ENCODE assay signal across 16 mouse cellular contexts in the genomic region with DNA sequence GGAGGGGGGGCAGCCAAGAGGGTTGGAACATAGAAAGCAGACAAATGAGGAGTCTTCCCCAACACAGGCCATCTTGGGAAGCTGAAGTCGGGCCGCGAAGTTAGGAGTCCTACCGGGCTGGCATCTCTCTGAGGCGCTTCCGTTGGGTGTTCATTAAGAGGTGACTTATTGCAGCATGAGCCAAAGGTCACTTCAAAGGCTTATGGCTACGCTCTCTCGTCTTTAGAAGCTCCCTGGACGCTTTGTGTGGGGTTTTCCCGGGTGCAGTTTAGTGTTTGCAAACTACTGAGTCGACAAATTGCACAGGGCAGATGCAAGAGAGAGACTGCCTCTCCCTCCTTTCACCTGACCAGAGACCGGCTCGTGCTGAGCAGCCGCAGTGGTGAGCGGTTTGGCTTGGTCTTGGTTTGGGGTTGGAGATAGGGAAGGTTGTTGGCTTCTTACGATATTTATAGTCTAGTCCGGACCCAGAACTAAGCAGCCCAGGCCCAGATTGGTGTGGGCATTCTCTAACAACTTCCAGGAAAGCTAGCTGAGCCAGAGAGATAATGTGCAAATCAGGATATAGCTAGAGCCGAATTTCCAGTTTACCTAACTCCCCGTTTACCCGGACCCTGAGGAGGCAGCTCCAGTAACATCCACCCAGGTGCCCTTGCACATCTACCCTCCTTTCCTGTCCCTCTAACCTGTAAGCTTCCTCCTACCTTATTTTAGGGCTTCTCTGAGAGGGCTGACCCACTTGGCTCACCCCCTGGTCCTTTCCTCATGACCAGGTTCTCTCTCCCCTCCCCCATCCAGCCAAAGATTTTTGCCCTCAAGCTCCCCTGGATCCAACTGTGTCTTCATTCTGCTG. TPM values are rescaled to one million over a fixed set of nuclear protein-coding genes. Genes with fewer than 3 reads are reported as not detected.
DNase-seq lines count a peak whose midpoint lies in the region; ATAC-seq and TF ChIP-seq lines count a peak whose summit lies in the region.
"Had no signal": no experiment of that assay in that cellular context is flagged by ENCODE, and none has a peak within 500 bp of the region (broad histone marks: within the 10 kb centered on the region; RNA-seq: fewer than 3 reads in every experiment).

No protein-coding gene starts in this region.

- WGBS in hindbrain, postnatal 0 days: 3% methylated on average over 20 of the region's 20 CpGs

- no peaks in the 10 kb centered on the region for H3K9me3 ChIP-seq in hindbrain, postnatal 0 days (ENCODE audit: low read length)
- H3K9me3 ChIP-seq: G1E; limb, embryonic 12.5 days had no signal

- H3K4me3 ChIP-seq in hindbrain, postnatal 0 days (ENCODE audit: low read length): peak overlapping the region; percentile 33
- H3K4me3 ChIP-seq: limb, embryonic 12.5 days had no signal

- H3K4me2 ChIP-seq in hindbrain, postnatal 0 days (ENCODE audit: low read depth, low read length): peak overlapping the region; percentile 49
- H3K4me2 ChIP-seq: lung, embryonic 14.5 days had no signal

- no peaks in the 10 kb centered on the region for H3K4me1 ChIP-seq in hindbrain, postnatal 0 days (ENCODE audit: insufficient read depth, low read length)

- no peak for TF ChIP-seq CTCF in hindbrain, postnatal 0 days (IDR thresholded peaks at IDR 0.05; ENCODE audit: low read depth)

- H3K36me3 ChIP-seq in hindbrain, postnatal 0 days (ENCODE audit: insufficient read depth, low read length): no peaks in the 10 kb centered on the region
- H3K36me3 ChIP-seq: G1E; limb, embryonic 12.5 days had no signal

- peaks cover 66% of the 10 kb centered on the region for H3K27me3 ChIP-seq in hindbrain, postnatal 0 days (ENCODE audit: insufficient read depth, low read length)

- peak; percentile 5 to 11 for DNase-seq in cerebellum, postnatal 10 days
- no peak for DNase-seq in cerebellum, adult 9-10 months
- peak; percentile 87 for DNase-seq in embryo, embryonic 10.5 days (ENCODE audit: low spot score)
- peak; percentile 39 for DNase-seq in hindbrain, postnatal 0 days (ENCODE audit: low spot score)
- DNase-seq in neural tube, embryonic 10.5 days (ENCODE audit: extremely low spot score, low spot score): peak; percentile 78
- DNase-seq in frontal cortex, adult 2 months (ENCODE audit: extremely low spot score in 1 of 2, low spot score in 1 of 2): no peak
- no peak for DNase-seq in layer of hippocampus, postnatal 10 days (ENCODE audit: low spot score in 2 of 2)
- DNase-seq in c-Kit-positive CD71-positive TER-119-positive erythroid progenitor cells, embryonic 14.5 days (ENCODE audit: low spot score): no peak
- DNase-seq: heart, adult 18-20 months; layer of hippocampus, adult 9-11 months; lung, embryonic 14.5 days had no signal

- ATAC-seq in hindbrain, postnatal 0 days: no peak
- ATAC-seq: forebrain, embryonic 16.5 days had no signal

- peak overlapping the region; percentile 84 for H3K27ac ChIP-seq in hindbrain, postnatal 0 days
- H3K27ac ChIP-seq: limb, embryonic 12.5 days had no signal

- H3K9ac ChIP-seq in hindbrain, postnatal 0 days (replicated peaks; ENCODE audit: low read length): peak overlapping the region; percentile 53
- H3K9ac ChIP-seq: limb, embryonic 12.5 days; lung, embryonic 14.5 days had no signal

RNA-seq across cellular contexts. Expression of a gene that starts 12.3 kb away (rescaled TPM):
- total RNA-seq in hindbrain, postnatal 0 days (2014; rRNA removed): 1.3 and 3.5 TPM in 2 replicates
- polyA plus RNA-seq in hindbrain, postnatal 0 days (2015; fragmentation: Nextera tagmentation; extraction: Ambion mirVana): 0.37 and 0.70 TPM in 2 replicates
- 0.04 TPM in 1 of 2 replicates, not detected in the other for polyA plus RNA-seq in frontal cortex, adult 2 months (2012; rRNA removed)
- total RNA-seq in layer of hippocampus, postnatal 10 days (2021): not detected
- total RNA-seq: heart, adult 18-20 months; heart, postnatal 25 days had no signal
- polyA plus RNA-seq: forebrain, embryonic 16.5 days; lung, embryonic 14.5 days; midbrain, embryonic 14.5 days had no signal

RNA-seq across cellular contexts. Expression of a gene that starts 23.9 kb away (rescaled TPM):
- total RNA-seq in hindbrain, postnatal 0 days (2014; rRNA removed): 0.26 and 1.7 TPM in 2 replicates
- polyA plus RNA-seq in hindbrain, postnatal 0 days (2015; fragmentation: Nextera tagmentation; extraction: Ambion mirVana): 0.43 and 0.46 TPM in 2 replicates
- 0.08 and 0.13 TPM in 2 replicates for polyA plus RNA-seq in frontal cortex, adult 2 months (2012; rRNA removed)
- total RNA-seq in layer of hippocampus, postnatal 10 days (2021): not detected
- total RNA-seq: heart, adult 18-20 months; heart, postnatal 25 days had no signal
- polyA plus RNA-seq: forebrain, embryonic 16.5 days; G1E; midbrain, embryonic 14.5 days had no signal

RNA-seq across cellular contexts. Expression of a gene that starts 27.1 kb away (rescaled TPM):
- total RNA-seq in hindbrain, postnatal 0 days (2014; rRNA removed): 13.9 and 18.1 TPM in 2 replicates
- polyA plus RNA-seq in hindbrain, postnatal 0 days (2015; fragmentation: Nextera tagmentation; extraction: Ambion mirVana): 1.6 and 1.9 TPM in 2 replicates
- not detected in 2 replicates for polyA plus RNA-seq in frontal cortex, adult 2 months (2012; rRNA removed)
- not detected for total RNA-seq in layer of hippocampus, postnatal 10 days (2021)
- polyA plus RNA-seq: forebrain, embryonic 16.5 days; lung, embryonic 14.5 days; midbrain, embryonic 14.5 days had no signal

RNA-seq across cellular contexts. Expression of a gene that starts 27.1 kb away (rescaled TPM):
- total RNA-seq in hindbrain, postnatal 0 days (2014; rRNA removed): 31.3 and 36.8 TPM in 2 replicates
- polyA plus RNA-seq in hindbrain, postnatal 0 days (2015; fragmentation: Nextera tagmentation; extraction: Ambion mirVana): 25.2 and 26.3 TPM in 2 replicates
- polyA plus RNA-seq in frontal cortex, adult 2 months (2012; rRNA removed): not detected in 2 replicates
- not detected for total RNA-seq in layer of hippocampus, postnatal 10 days (2021)
- total RNA-seq: heart, adult 18-20 months; heart, postnatal 25 days had no signal
- polyA plus RNA-seq: forebrain, embryonic 16.5 days; lung, embryonic 14.5 days; midbrain, embryonic 14.5 days had no signal

RNA-seq across cellular contexts. Expression of a gene that starts 34.4 kb away (rescaled TPM):
- 0.37 and 9.2 TPM in 2 replicates for total RNA-seq in hindbrain, postnatal 0 days (2014; rRNA removed)
- polyA plus RNA-seq in hindbrain, postnatal 0 days (2015; fragmentation: Nextera tagmentation; extraction: Ambion mirVana): 0.21 TPM in 1 of 2 replicates, not detected in the other
- polyA plus RNA-seq in frontal cortex, adult 2 months (2012; rRNA removed): 0.04 and 0.06 TPM in 2 replicates
- total RNA-seq in layer of hippocampus, postnatal 10 days (2021): under 1 TPM in 1 of 2 experiments, not detected in 1; 0.23 TPM
- total RNA-seq: G1E had no signal
- polyA plus RNA-seq: forebrain, embryonic 16.5 days; G1E; midbrain, embryonic 14.5 days had no signal

Comparison
In these comparisons a context has a peak if more than half of its experiments do, and no peak if none do; other contexts are left out.
1. DNase-seq: peak in cerebellum, postnatal 10 days (2 of 2), embryo, embryonic 10.5 days (single experiment), hindbrain, postnatal 0 days (single experiment) and neural tube, embryonic 10.5 days (single experiment); none in cerebellum, adult 9-10 months (single experiment), frontal cortex, adult 2 months (0 of 2), layer of hippocampus, postnatal 10 days (0 of 2) and c-Kit-positive CD71-positive TER-119-positive erythroid progenitor cells, embryonic 14.5 days (single experiment).
2. RNA of a gene that starts 27.1 kb away (total RNA-seq): 13.9 to 18.1 TPM in hindbrain, postnatal 0 days; not detected in layer of hippocampus, postnatal 10 days; every median in the first group is over 10 times any median in the second.